Mouse (Mus musculus) hindbrain, embryonic 16.5 days (tissue): ENCODE data around the gene Klk8. TPM values are rescaled to one million over a fixed set of nuclear protein-coding genes. Genes with fewer than 3 reads are reported as not detected.

Experiments used
- ATAC-seq: fragments of 200-750 bp; cut with Nextera tagmentation; 2 replicates; pipeline ENCODE4 v1.8.0; 2017; ENCODE audit warnings: moderate TSS enrichment, moderate library complexity
- H3K27ac ChIP-seq: fragments of 300-500 bp; sonication (generic); 2 replicates; pipeline ENCODE4 v1.5.1; 2014; ENCODE audit warnings: low read depth, mild to moderate bottlenecking, control low read depth, low read length, moderate library complexity
- H3K27me3 ChIP-seq: fragments of 300-500 bp; sonication (generic); replicated peaks from 2 replicates; pipeline ENCODE4 v1.6.1; 2014; ENCODE audit warnings: low read length; ENCODE audit not compliant: control insufficient read depth, insufficient read depth
- H3K36me3 ChIP-seq: fragments of 300-500 bp; sonication (generic); 2 replicates; pipeline ENCODE4 v1.6.1; 2014; ENCODE audit warnings: mild to moderate bottlenecking, low read length, moderate library complexity, mixed read lengths; ENCODE audit not compliant: control insufficient read depth, insufficient read depth
- H3K4me1 ChIP-seq: fragments of 300-500 bp; sonication (generic); 2 replicates; pipeline ENCODE4 v1.6.1; 2014; ENCODE audit warnings: low read depth, low read length; ENCODE audit not compliant: control insufficient read depth, insufficient read depth
- H3K4me2 ChIP-seq: fragments of 300-500 bp; sonication (generic); 2 replicates; pipeline ENCODE4 v1.6.1; 2014; ENCODE audit warnings: mild to moderate bottlenecking, low read length, control low read depth, moderate library complexity
- H3K4me3 ChIP-seq: fragments of 300-500 bp; sonication (generic); 2 replicates; pipeline ENCODE4 v1.5.1; 2014; ENCODE audit warnings: mild to moderate bottlenecking, low read length, control low read depth, moderate library complexity
- H3K9ac ChIP-seq: fragments of 300-500 bp; sonication (generic); 2 replicates; pipeline ENCODE4 v1.6.1; 2014; ENCODE audit warnings: low read depth, mild to moderate bottlenecking, control low read depth, low read length, moderate library complexity
- H3K9me3 ChIP-seq: fragments of 300-500 bp; sonication (generic); 2 replicates; pipeline ENCODE4 v1.6.1; 2014; ENCODE audit warnings: mild to moderate bottlenecking, low read length, moderate library complexity; ENCODE audit not compliant: control insufficient read depth
- WGBS: fragments of 180-500 bp; shearing (Covaris S2); extraction: QIAGEN DNeasy Blood & Tissue Kit; methylation state at CpG from one replicate; pipeline ENCODE4 v1.1.7; 2014; 5-methylcytosine and 5-hydroxymethylcytosine counted together
- polyA plus RNA-seq: library from polyadenylated mRNA; unstranded; fragments of >200 nt; fragmentation: Nextera tagmentation; extraction: Ambion mirVana; gene quantifications from 2 replicates; pipeline ENCODE4 v1.2.1, GENCODE M21; 2015

The Klk8 gene
- polyA plus RNA-seq, 1 experiment from 2014 or later: 13.3 TPM

- Histone ChIP-seq H3K36me3 (no peaks in the 10 kb centered on the region), H3K9ac (no peak overlapping the region), H3K9me3 (no peaks in the 10 kb centered on the region), H3K4me1 (no peaks in the 10 kb centered on the region), H3K4me2 (no peak overlapping the region), H3K4me3 (no peak overlapping the region), H3K27ac (no peak overlapping the region), H3K27me3 (no peaks in the 10 kb centered on the region)
- 51% methylated on average over 6 of the region's 6 CpGs for WGBS
- no peak for ATAC-seq
Observed at GRCm38 (mm10) chr7:43774802-43775201, 22.6 kb upstream of the Klk8 start.

- Histone ChIP-seq H3K9me3 (no peaks in the 10 kb centered on the region), H3K4me2 (no peak overlapping the region), H3K27me3 (no peaks in the 10 kb centered on the region), H3K36me3 (no peaks in the 10 kb centered on the region), H3K4me1 (no peaks in the 10 kb centered on the region), H3K4me3 (no peak overlapping the region), H3K9ac (no peak overlapping the region), H3K27ac (no peak overlapping the region)
- 50% methylated on average over 7 of the region's 7 CpGs for WGBS
- no peak for ATAC-seq
Observed at GRCm38 (mm10) chr7:43775311-43776057, 21.9 kb upstream of the Klk8 start.

DNA sequence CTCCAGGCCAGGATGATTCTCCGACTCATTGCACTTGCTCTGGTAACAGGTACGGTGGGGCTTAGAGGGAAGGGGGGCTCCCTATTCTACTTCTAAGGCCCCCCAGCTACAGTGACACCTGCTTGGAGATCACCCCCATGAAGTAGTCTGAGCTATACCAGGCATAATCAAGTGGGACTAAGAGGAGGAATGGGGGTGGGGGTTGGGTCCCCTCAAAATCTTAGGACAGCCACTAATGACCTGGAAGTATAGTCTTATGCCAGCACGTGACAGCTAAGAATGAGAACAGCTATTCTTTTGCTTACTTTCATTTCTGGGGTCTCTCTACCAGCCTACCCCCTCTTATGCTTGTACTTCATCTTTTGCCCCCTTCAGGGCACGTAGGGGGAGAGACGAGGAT, 20.9 kb upstream of the Klk8 start:
- Histone ChIP-seq H3K9ac (no peak overlapping the region), H3K27me3 (no peaks in the 10 kb centered on the region), H3K36me3 (no peaks in the 10 kb centered on the region), H3K4me2 (no peak overlapping the region), H3K27ac (no peak overlapping the region), H3K9me3 (no peaks in the 10 kb centered on the region), H3K4me1 (no peaks in the 10 kb centered on the region), H3K4me3 (no peak overlapping the region)
- no peak for ATAC-seq
- 88% methylated on average over 5 of the region's 5 CpGs for WGBS

DNA sequence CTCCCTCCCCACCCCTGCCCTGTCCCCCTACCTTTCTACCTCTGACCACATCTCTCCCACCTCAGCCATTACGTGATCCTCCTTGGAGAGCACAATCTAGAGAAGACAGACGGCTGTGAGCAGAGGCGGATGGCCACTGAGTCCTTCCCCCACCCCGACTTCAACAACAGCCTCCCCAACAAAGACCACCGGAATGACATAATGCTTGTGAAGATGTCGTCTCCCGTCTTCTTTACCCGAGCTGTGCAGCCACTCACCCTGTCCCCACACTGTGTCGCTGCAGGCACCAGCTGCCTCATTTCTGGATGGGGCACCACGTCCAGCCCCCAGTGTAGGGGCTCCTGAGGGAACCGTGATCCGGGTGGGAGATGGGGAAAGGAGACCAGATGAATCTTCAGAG, 20.0 kb upstream of the Klk8 start:
- Histone ChIP-seq H3K4me1 (peaks cover 2% of the 10 kb centered on the region; the same call in 1 of the 2 replicates), H3K4me3 (no peak overlapping the region), H3K9me3 (no peaks in the 10 kb centered on the region), H3K4me2 (no peak overlapping the region), H3K9ac (no peak overlapping the region), H3K36me3 (no peaks in the 10 kb centered on the region), H3K27ac (no peak overlapping the region), H3K27me3 (no peaks in the 10 kb centered on the region)
- WGBS: 87% methylated on average over 12 of the region's 12 CpGs
- ATAC-seq: no peak

GRCm38 (mm10) chr7:43778176-43778970, 19.0 kb upstream of the Klk8 start:
- ATAC-seq: no peak
- no peaks in the 10 kb centered on the region for H3K27me3 ChIP-seq
- H3K9ac ChIP-seq: no peak overlapping the region
- H3K4me2 ChIP-seq: no peak overlapping the region
- no peaks in the 10 kb centered on the region for H3K9me3 ChIP-seq
- no peak overlapping the region for H3K4me3 ChIP-seq
- no peak overlapping the region for H3K27ac ChIP-seq
- no peaks in the 10 kb centered on the region for H3K36me3 ChIP-seq
- WGBS: 88% methylated on average over 10 of the region's 10 CpGs
- H3K4me1 ChIP-seq: peaks cover 5% of the 10 kb centered on the region; the same call in 1 of the 2 replicates

GRCm38 (mm10) chr7:43780241-43780640, 17.1 kb upstream of the Klk8 start:
- H3K27ac ChIP-seq: no peak overlapping the region
- no peaks in the 10 kb centered on the region for H3K9me3 ChIP-seq
- H3K4me1 ChIP-seq: peaks cover 5% of the 10 kb centered on the region; the same call in 1 of the 2 replicates
- H3K4me3 ChIP-seq: no peak overlapping the region
- no peak overlapping the region for H3K9ac ChIP-seq
- ATAC-seq: no peak
- 74% methylated on average over 6 of the region's 6 CpGs for WGBS
- H3K4me2 ChIP-seq: no peak overlapping the region
- no peaks in the 10 kb centered on the region for H3K27me3 ChIP-seq
- no peaks in the 10 kb centered on the region for H3K36me3 ChIP-seq

GRCm38 (mm10) chr7:43780746-43781145, 16.6 kb upstream of the Klk8 start, which contains the start of gene Klk10:
Klk10 (plus strand) TSS chr7:43781035.
- WGBS: 55% methylated on average over 5 of the region's 5 CpGs

GRCm38 (mm10) chr7:43781541-43781940, 15.8 kb upstream of the Klk8 start:
- Histone ChIP-seq H3K4me2 (no peak overlapping the region), H3K27ac (no peak overlapping the region), H3K4me3 (no peak overlapping the region), H3K27me3 (no peaks in the 10 kb centered on the region), H3K4me1 (peaks cover 5% of the 10 kb centered on the region; the same call in 1 of the 2 replicates), H3K9ac (no peak overlapping the region), H3K9me3 (no peaks in the 10 kb centered on the region), H3K36me3 (no peaks in the 10 kb centered on the region)
- WGBS: 92% methylated on average over 11 of the region's 11 CpGs
- ATAC-seq: no peak

More at GRCm38 (mm10) chr7:43780746-43781145, 16.6 kb upstream of the Klk8 start, which contains the start of gene Klk10:
- H3K4me3 ChIP-seq: no peak within 1 kb of the TSS
- no peak within 1 kb of the TSS for H3K27ac ChIP-seq
- H3K4me2 ChIP-seq: no peak within 1 kb of the TSS
- no peaks in the 10 kb centered on the region for H3K36me3 ChIP-seq
- H3K9ac ChIP-seq: no peak within 1 kb of the TSS
- no peaks in the 10 kb centered on the region for H3K27me3 ChIP-seq
- no peaks in the 10 kb centered on the region for H3K9me3 ChIP-seq
- H3K4me1 ChIP-seq: peaks cover 5% of the 10 kb centered on the region; the same call in 1 of the 2 replicates
- ATAC-seq: no peak
